Mouse (Mus musculus) kidney, adult 2 months (tissue): ENCODE results near the gene Map6.

ENCODE experiments used
- CTCF ChIP-seq: fragments of 200-500 bp; conservative IDR thresholded peaks from 2 replicates; pipeline ENCODE4 v1.5.1; 2011; ENCODE audit warnings: low read depth, mild to moderate bottlenecking, control low read depth, low read length, moderate library complexity, mixed read lengths; ENCODE audit not compliant: insufficient read depth, insufficient read length
- POLR2A ChIP-seq: fragments of 200-500 bp; IDR thresholded peaks from one replicate; pipeline ENCODE4 v1.6.1; 2011; ENCODE audit warnings: low read depth, low read length, control low read depth

DNA sequence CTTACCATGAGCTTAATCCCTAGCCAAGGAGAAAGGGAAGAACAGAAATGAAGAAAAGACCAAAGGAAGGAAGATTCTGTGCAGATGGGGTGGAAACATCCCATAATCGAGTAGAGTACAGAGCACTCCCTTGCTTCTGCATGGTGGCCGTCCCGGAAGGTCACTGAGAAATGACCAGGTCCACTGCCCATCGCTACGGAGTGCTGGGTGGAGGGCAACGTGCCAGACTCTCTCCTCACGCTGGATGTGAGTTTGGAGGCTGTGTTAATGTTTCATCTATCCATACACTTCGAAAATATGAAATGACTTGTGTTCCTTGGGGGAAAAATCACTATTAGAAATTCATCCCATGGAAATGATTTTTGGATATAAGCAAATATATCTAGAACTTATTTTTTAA lies 91.1 kb downstream of the Map6 start:
- no peak for TF ChIP-seq CTCF
- no peak for TF ChIP-seq POLR2A
